Mouse (Mus musculus) MEL (cell line): Measurements from ENCODE around the gene Olfr371.

Experiments
- CHD2 ChIP-seq: IDR thresholded peaks from 2 replicates; pipeline ENCODE4 v1.6.1; 2011; ENCODE audit warnings: low read length, improper control_type of control experiment
- CTCF ChIP-seq, 3 experiments: IDR thresholded peaks in 2 of 3; conservative IDR thresholded peaks in 1 of 3; 2 replicates each; pipeline ENCODE4 v1.5.1; 2011 to 2012; ENCODE audit warnings: low read length in 3 of 3, low read depth in 2 of 3, mild to moderate bottlenecking in 2 of 3, improper control_type of control experiment in 1 of 3, inconsistent platforms in 1 of 3, mixed read lengths in 1 of 3, moderate library complexity in 1 of 3; ENCODE audit not compliant: control insufficient read depth in 1 of 3, insufficient read depth in 1 of 3, poor library complexity in 1 of 3, severe bottlenecking in 1 of 3
- NELFE ChIP-seq: IDR thresholded peaks from 2 replicates; pipeline ENCODE4 v1.6.1; 2011; ENCODE audit warnings: low read depth, low read length, improper control_type of control experiment
- POLR2A ChIP-seq, 2 experiments: IDR thresholded peaks; 2 replicates each; pipeline ENCODE4 v1.6.1; 2011 to 2012; ENCODE audit warnings: low read length in 2 of 2, mild to moderate bottlenecking in 2 of 2, control low read depth in 1 of 2, improper control_type of control experiment in 1 of 2, low read depth in 1 of 2, moderate library complexity in 1 of 2; ENCODE audit not compliant: control insufficient read depth in 1 of 2, insufficient read depth in 1 of 2, poor library complexity in 1 of 2

DNA sequence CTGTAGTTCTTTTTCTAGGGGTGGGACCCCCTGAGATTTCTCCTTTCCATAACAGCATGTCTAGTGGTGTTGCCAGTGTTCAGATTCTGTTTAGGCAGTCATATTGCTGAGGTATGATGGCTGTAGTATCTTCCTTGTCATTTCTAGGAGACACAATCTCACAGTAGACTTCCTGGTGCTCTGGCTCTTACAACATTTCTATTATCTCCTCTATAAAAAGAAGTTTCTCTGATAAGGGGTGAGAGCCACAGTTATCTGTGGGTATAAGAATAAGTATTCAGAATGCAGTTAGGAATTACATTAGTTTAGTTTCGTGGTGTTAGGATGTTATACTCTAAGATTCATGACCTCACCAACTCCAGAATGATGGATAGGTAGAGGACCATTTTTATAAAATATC is 1.5 kb downstream of the Olfr371 start:
- no peak for TF ChIP-seq POLR2A (IDR thresholded peaks at IDR 0.05; ENCODE audit: control insufficient read depth in 1 of 2, insufficient read depth in 1 of 2, low read depth in 1 of 2, low read length in 2 of 2, poor library complexity in 1 of 2)
- TF ChIP-seq CTCF (IDR thresholded peaks at IDR 0.05 in 2 of 3, conservative IDR thresholded peaks at IDR 0.05 in 1 of 3; ENCODE audit: control insufficient read depth in 1 of 3, insufficient read depth in 1 of 3, low read depth in 2 of 3, low read length in 3 of 3, poor library complexity in 1 of 3, severe bottlenecking in 1 of 3), result no peak
- TF ChIP-seq CHD2, result no peak
- TF ChIP-seq NELFE, result no peak
